Mouse (Mus musculus): ENCODE data around the gene Acot13.

The Acot13 gene

DNA sequence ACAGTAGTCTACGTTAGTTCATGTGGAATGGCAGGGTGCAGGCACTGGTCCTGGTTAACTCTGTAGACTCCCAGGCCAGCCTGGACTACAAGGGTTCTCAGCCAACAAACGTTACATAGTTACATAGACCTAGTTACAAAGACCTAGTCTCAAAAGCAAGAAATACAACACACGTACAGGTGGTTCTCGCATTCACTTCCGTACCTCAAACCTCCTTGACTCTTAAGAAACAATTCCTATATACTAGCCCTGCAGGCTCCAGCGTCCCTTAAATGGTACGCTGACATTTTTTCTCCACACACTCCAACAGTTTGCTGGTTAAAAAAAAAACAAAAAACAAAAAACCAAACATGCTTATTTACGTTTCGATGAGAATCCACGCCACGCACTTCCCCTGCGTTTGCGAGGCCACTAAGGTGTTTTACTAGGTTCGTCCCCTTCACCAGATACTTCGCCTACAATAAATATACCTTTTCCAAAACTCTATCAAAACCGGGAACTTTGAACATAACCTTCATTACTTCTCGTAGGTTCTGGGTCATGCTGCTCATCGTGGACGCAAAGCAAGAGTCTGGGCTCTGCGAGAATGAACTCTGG is 486 bp downstream of the Acot13 start:
- DNase-seq (ENCODE audit: extremely low read depth, low read depth): peak; percentile 32

DNA sequence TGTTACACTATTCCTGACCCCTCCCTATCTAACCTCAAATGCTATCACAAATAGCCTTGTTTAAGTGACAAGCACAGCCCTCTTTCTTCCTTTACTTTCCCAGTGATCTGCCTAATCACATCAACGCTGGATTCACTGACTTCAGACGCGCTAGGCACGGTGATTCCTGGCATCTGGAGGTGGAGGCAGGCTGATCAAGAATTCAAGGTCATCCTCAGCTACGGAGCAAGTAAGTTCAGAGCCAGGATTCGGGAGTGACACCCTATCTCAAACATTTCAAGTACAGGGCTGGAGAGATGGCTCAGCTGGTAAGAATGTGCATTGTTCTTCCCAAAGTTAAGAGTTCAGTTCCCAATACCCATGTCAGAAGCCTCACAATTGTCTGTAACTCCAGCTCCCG is 5.2 kb downstream of the Acot13 start:
- no peak for DNase-seq (ENCODE audit: extremely low read depth, low read depth)

DNA sequence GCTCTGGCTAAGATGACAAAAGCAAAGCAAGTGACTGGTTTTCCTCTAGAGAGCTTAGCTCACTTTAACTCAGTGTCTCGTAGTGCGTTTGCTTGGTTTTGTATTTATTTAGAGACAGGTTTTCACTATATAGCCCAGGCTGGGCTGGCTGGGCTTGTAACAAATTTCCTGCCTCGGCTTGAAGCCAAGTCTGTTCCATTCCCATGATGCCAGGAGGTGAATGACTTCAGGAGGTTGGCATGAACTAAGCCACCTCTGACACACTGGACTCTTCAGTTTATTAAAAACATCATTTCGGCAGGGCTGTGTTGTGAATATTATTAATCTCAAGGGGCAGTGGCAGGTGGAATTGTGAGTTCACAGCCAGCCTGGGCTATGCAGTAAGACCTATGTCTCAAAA is 5.8 kb downstream of the Acot13 start:
- no peak for DNase-seq (ENCODE audit: extremely low read depth, low read depth)

DNA sequence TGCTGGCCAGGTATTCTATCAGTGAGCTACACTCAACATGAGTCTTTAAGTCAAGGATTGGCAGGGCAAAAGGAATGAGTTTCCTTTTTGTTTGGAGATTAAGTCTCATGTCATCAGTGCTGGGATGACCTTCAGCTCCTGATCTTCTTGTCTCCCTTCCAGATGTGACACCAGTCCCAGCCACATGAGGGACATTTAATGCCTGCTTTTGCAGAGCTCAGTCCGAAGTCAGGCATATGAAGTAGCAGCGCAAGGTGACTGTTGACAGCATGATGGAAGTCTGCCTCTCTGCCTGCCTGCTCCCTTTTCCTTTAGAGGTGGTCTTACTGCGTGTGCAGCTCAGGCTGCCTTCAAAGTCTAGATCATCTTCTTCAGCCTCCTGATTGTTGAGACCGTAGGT is 6.7 kb downstream of the Acot13 start:
- no peak for DNase-seq (ENCODE audit: extremely low read depth, low read depth)

DNA sequence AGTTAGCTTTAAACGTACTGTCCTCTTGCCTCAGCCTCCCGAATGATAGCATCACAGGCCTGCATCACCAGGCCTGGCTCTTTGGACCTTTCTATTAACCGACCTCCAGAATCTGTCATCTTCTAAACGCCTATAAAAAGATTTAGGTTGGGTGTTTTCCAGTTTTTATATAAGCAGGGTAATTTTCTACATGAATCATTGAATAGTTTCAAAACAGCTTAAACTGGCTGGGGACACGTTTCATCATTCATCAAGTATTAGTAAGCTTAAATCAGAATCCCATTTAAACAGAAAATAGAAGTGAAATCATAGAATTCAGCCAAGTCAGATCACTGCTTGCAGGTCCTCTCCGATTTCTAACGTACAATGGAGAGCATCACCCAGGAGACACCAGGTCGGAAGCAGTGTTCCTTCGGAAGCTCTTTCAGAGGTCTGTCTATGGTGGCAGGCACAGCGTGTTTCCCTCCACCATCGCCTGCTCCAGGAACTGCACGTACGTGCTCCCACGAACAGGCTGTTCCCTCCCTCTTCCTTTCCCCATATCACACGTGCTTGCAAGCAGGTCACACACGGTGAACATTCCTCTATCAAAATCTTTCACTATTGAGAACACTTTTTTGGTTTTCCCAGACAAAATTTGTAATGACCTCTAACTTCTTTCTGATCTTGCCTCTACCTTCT is 8.5 kb downstream of the Acot13 start:
- DNase-seq (ENCODE audit: extremely low read depth, low read depth): no peak

DNA sequence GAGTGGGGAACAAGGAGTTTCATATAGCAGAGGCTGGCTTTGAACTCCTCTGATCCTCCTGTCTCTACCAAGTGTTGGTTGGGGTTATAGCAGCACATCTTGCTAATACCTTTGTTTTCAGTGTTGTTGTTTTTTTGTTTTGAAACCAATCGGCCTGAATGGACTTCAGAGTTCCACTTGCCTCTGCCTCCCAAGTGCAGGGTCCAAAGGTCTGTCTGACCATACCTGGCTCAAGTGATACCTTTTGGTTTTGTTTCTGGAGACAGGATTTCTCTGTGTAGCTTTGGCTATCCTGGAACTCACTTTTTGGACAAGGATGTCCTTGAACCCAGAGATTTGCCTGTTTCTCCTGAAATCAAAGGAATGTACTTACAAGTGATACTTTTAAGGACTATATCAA is 11.4 kb downstream of the Acot13 start:
- no peak for DNase-seq (ENCODE audit: extremely low read depth, low read depth)

DNA sequence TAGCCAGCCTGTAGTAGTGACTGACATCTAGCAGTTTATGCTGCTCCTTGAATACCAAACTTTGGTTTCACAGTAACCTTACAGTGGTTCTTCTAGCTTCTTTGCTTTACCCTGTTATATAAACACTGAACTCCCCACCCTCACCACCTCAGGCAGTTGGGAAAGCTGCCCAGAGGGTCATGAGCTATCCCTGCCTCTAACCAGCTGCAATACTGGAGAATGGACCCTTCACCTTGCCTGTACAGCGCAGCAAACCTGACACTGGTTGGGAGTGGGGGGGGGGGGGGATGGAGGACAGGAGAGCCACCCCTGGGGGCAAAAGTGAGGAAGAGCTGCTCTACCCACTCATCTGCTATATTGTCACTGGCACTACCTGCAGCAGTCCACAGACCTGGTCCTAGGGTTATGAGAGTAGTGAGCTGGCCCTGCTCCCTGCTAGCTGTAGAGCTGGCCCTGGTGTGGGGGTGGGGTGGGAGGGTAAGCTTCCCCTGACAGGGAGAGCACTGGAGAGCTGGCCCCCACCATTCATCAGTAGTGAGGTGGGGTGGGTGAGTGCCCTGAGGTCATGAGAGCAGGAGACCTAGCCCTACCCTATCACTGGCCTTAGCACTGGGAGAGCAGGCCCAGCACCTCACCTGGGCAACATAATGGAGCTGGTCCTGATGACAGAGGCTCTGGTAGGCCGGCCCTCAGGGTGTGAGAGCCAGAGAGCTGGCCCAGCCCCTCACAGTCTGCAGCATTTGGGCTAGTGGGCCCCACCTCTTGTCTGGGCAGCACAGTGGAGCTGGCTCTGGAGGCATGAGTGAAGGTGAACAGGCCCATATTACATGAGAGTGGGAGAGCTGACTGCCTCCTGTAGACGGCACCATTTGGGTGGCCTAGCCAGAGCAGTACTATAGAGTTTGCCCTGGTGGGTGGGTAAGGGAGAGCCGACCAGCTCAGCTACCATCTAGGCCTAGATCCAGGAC is 14.9 kb downstream of the Acot13 start:
- DNase-seq (ENCODE audit: extremely low read depth, low read depth): no peak

DNA sequence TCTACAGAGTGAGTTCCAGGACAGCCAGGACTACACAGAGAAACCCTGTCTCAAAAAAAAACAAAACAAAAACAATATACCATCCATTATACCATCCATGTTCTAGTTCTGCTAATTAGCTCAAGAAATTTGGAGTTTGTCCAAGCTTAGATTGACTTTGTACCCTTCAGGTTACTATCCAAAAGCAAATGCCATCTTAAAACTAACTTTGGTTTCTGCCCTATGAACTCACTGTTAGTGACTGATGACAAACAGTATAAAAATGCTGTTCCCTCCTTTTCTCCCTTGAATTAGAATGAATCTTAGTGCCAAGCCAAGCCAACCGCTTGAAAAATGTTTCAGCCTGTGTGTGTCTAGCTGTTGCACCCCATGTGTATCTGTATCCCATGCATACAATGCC is 16.7 kb downstream of the Acot13 start:
- DNase-seq (ENCODE audit: extremely low read depth, low read depth): no peak

DNA sequence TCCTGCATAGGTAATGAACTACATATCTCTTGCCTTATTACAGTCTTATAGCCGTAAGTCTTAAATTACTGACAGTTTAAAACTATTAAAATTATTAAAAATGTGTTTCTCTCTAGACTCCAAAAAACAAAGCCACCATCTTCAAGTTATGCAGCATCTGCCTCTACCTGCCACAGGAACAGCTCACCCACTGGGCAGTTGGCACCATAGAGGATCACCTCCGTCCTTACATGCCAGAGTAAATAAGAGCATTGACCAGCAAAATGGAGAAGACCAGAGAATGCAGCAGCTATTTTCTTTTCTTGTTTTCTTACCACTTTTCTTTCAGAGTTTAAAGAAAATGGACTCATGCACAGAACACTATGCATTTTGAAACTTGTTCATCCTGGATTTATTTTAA is 18.8 kb downstream of the Acot13 start:
- DNase-seq (ENCODE audit: extremely low read depth, low read depth): no peak

DNA sequence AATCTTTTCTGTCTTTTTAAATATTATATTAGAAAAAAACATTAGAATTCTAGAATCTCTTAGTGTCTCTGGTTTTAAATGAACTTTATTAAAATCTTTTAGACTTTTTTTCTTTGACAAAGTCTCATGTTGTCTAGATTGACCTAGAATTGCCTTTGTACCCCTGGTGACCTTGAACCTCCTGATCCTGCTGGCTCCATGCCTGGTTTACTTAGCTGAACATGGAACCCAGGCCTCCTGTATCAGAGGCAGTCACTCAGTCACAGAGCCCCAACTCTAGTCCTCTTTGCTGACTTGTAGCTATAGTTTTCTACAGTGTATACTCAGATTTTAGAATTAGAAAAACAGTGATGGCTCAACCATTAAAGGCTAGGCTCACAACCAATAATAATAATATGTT is 25.3 kb downstream of the Acot13 start:
- no peak for DNase-seq (ENCODE audit: extremely low read depth, low read depth)

DNA sequence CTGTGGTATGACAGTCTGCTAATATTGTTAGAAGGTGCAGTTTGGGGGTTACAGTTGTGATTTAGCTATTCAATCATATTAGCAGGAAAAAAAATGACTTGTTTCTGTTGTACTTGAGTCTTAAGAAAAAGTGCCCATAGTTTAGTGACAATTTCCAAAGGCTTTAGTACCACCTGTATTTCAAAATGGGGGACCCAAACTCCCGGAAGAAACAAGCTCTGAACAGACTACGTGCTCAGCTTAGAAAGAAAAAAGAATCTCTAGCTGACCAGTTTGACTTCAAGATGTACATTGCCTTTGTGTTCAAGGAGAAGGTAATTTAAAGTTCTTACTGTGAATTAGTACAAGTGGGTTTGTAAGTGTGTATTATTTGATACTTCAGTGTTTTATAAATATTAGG is 28.1 kb downstream of the Acot13 start:
- DNase-seq (ENCODE audit: extremely low read depth, low read depth): no peak

DNA sequence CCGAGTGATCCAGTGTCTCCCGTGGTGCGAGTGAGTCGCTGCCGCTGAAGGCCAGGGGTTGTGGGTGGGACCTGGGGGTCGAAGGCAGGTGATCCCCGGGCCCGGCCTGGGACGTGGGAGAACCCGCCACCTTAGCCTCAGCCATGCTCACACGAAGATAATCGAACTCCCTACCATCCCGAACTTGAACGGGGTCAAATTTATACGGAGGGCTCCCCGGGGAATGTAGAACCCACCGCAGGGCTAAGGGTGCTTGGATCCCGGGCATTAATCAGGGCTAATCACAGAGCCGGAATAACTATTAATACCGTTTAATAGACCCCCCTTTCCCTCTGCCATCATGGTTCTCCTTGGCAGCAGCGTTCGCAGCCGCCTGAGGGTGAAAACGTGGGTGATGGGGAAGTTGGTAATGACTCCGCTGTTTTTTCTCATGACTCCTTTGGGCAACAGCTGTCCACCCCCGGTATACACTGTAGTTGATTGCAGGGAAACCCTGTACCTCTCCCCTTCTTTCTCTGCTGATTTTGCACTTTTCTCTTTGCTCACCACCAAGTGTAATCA is 29.1 kb downstream of the Acot13 start:
- peak; percentile 71 for DNase-seq (ENCODE audit: extremely low read depth, low read depth)

DNA sequence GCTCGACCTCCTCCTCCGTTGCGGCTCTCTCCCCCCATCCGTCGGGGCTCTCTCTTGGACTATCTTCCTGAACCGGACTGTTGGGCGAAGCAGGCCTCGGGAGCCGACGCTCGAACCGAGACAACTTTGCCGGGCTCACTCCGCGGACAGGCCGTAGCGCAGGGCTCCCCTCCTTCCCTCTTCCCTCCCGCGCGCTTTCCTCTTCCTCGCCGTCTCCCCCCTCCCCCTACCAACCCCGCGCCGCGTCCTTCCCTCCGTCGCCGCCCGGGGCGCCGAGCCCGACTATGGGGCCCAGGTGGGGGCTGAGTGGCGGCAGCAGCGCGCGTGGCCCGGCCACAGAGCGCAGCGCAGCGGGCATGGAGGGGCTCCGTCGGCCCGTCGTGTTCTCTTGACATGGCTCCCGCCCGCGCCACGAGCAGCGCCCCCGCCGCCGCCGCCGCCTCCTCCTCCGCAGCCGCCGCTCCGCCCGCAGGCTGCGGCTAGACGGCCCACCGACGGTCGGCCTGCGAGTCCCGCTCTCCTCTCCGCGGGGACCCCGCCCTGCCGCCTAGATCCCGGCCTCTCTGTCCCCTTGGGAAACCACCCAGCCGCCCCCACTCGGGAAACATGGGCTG is 29.9 kb downstream of the Acot13 start, which contains the start of gene BC005537:
Gene BC005537 (plus strand): TSS at position 350 of the 614 bp plus-strand sequence.
- no peak for DNase-seq (ENCODE audit: extremely low read depth, low read depth)

DNA sequence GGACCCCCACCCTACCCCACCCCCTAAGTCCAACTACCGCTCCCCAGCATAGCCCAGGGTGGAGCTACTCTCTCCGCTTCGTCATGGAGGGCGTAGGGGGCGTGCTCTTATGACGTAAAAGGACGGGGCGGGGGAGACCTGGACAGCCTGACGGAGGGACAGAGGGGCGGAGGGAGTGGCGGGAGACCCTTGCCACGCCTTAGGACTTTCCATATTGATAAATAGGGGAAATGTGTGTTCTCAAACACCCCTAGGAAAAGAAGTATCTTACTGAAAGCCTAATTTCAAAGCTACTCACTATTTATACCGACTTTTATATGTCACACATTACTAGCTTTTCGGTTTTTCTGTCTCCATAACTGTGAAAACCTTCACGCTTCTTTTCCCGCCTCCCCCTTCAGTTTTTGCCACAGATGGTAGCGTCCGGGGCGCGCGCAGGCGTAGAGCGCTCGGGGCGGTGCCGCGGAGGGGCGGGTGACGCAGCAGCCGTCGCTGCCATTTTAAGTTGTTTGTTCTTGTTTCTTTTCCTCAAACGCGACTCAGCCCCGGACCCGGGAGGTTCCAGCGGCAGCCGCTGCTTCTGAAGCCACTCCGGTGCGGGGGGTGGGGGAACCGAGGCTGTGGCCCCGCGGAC is 30.5 kb downstream of the Acot13 start:
- DNase-seq (ENCODE audit: extremely low read depth, low read depth): peak; percentile 84

DNA sequence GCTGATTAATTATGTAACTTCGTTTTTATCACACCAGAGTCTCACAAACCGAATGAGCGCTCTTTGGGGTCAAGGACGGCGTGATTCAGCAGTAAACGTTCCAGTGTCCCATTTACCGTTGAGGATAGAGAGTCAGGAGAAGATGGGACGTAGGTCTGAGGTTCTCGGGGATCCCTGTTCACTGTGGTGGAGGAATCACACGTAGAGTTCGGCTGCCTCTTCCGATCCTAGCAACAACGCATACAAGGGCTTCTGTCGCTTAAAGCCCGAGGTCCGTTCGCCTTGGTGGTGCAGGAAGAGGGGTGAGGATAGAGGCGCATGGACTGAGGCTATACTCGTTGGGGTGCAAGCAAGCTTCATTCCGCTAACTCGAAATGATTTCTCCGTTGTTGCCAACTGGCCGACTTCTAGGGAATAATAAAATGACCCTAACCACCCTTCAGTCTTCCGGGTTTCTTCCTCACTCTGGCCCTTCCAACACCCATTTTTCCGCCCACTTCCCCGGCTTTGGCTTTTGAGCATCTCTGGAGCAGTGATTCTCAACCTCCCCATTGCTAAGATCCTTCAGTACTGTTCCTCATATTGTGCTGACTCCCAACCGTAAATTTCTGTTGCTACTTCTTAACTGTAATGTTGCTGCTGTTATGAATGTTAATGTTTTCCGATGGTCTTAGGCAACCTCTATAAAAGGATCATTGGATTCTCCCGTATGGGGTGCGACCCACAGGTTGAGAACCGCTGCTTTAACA is 31.2 kb downstream of the Acot13 start:
- DNase-seq (ENCODE audit: extremely low read depth, low read depth): peak; percentile 29

DNA sequence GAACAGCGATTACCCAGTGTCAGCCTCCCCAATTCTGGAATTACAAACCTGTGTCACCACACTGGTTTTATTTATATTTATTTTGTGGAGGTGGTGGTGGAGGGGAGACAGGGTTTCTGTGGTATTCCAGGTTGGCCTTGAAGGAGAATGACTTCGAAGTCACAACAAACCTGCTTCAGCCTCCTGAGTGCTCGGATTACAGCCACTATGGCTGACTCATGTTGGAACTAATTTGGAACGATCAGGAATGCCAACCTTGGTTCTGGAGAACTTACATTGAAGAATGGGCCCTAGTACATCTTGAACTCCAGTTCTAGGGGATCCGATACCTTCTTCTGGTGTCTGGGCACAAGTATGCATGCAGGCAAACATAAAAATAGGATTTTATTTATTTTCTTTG is 32.0 kb downstream of the Acot13 start:
- no peak for DNase-seq (ENCODE audit: extremely low read depth, low read depth)

DNA sequence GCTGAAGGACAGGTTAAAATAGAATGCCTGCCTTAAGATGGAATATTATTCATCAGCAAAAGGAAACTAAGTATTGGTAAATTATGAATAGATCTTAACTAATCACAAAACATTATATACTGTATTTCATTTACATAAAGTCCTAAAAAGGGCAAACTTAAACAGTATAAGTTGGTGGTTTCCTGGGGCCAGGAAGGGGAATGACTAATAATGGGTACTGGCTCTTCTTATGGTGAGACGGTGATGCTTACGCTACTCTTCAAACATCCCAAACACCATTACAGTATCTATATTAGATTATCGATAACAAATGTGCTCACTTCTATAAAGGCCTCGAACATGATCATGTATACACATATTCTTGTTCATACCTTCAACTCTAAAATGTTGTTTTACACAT is 32.7 kb downstream of the Acot13 start:
- DNase-seq (ENCODE audit: extremely low read depth, low read depth): no peak

DNA sequence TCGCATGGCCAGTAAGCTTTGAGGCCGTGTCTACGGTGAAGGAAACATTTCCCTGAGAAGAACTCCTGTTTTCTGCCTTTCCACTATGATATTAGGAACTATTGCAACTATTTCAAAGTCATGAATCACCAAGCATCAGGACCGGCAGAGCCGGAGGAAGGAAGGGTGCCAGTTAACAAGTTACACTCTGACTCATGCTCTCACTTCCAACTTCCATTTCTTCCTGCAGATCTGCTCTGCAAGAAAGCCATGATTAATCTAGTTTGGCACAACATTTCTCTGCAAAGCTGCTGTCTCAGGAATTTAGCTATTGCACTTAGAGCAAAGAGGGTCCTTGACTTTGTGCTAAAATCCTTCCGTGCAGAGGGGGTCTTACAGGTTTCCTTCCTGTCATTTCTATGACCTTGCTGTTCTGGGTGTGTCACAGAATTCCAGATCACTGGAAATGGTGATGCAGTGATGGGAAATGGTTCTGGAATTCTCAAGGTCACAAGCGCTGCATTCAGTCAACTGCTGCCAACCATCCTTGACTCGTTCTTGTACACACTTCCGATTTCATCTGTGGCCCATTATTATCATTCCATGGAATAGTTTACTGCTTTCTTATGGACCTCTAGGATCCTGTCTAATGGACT is 38.8 kb downstream of the Acot13 start:
- DNase-seq (ENCODE audit: extremely low read depth, low read depth): no peak

DNA sequence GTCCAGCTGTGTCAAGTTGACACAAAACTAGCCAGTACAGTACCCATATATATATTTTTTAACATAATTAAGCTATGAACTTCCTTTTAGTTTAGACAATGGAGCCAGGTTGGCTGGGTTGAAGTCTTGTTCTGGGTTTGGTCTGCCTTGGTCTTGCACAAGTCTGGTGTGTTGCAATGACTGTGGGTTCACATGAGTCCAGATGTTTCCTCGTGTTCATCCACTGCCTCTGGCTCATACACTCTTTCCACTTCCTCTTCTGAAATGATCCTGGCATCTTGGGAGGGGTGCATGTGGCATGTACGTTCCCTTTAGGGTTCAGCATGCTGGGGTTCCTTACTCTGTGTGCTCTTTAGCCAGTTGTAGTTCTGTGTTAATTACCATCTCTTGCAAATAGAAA is 40.0 kb downstream of the Acot13 start:
- DNase-seq (ENCODE audit: extremely low read depth, low read depth): peak; percentile 37

DNA sequence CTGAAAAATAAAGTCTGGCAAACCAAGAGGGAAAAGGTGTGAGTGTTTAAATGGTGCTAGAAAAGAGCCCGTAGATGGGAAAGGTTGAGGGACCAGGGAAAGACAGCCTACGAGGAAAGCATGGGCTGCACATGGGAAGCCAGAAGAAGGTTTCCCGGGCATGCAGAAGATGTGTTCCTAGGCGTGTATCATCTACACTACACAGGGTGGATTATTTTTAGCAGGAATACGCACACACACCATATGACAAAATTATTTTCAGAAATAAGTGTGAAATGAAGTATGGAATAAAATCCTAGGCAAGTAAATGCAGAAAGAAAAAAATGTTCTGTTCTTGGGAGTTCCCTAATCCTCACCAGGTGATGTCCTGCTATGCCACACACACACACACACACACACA is 43.9 kb downstream of the Acot13 start:
- DNase-seq (ENCODE audit: extremely low read depth, low read depth): no peak

Data from MEL-GATA-1-ER (cell line).